Mouse (Mus musculus) thymus, postnatal 36 days (tissue): ENCODE data around the gene Creld2.

Source experiments
- DNase-seq, 2 experiments: peaks; one replicate each; pipeline ENCODE4 v3.0.0; 2022; ENCODE audit warnings: mixed read lengths in 2 of 2

The Creld2 gene

DNA sequence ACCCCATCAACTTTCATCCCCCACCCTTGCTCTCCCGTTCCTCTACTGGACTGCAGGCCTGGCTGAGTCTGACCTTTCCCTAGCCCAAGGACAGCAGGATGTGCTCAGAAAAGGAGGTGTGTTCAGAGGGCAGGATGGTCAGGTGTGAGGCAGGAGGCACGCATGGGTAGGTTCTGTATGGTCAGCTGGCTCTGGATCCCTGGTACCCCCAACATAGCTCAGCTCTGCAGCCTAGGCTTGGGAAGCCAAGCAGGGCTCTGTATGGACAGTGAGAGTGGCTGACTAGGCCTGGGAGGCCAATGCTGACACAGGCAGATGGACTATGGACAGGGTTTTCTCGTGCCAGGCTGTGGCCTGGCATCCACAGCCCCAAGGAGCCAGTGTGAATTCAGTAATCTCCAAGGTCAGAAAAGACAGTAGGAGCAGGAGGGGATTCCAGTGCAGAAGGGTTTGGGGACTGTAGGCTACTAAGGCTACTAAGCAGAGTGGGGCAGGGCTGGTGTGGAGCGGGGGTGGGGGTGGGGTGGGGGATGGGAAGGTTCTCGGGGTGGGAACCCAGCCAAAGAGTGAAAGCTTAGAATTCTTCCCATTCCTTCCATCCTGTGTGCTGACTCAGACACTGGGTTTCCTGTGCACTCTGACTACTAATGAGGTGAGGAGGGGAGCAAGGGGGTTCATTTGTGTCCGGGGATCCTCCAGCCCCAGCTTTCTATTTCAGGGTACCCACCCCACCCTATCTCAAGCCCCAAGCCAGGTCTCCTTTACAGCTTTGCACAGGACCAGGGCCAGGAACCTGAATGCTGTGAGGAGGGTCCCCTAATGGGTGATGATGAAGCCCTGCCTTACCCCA, 34.9 kb downstream of the Creld2 start:
- DNase-seq: no peak

DNA sequence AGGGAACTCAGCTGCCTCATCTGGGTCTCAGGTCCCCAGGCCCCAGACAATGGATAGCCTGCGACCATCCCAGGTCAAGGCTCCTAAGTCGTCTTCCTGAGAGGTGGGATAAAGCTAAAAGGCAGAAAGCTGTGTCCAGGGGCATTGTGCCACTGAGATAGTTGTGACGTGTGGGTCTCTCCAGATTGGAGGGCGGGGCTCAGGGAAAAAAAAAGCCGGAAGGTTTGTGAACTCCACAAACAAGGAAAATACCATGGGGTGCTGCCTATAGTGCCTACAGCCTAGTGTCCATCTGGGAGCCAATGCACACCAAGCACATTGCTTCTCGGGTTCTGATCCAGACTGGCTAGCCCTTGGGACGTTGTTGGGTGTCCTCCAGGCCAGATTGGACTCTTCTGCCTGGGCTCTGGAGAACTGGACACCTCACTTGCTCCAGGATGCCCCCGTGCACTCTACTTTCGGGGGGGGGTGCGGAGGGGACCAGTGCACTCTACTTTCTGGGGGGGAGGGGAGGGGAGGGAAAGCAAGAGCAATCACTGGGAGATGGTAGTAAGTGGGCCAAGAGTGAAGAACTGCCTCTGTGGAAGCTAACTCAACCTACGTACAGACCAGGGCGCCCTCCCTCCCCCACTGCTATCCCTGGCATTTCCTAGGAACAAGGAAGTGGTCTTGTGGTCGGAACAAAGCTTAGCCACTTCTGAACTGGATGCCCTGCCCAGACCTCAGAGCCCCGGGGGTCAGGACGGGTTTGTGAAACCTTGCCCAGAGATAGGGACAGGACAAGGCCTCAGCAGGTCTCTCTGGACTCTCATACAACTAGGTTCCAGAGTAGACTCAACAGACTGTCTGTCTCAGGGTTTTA, 35.8 kb downstream of the Creld2 start:
- DNase-seq: no peak

DNA sequence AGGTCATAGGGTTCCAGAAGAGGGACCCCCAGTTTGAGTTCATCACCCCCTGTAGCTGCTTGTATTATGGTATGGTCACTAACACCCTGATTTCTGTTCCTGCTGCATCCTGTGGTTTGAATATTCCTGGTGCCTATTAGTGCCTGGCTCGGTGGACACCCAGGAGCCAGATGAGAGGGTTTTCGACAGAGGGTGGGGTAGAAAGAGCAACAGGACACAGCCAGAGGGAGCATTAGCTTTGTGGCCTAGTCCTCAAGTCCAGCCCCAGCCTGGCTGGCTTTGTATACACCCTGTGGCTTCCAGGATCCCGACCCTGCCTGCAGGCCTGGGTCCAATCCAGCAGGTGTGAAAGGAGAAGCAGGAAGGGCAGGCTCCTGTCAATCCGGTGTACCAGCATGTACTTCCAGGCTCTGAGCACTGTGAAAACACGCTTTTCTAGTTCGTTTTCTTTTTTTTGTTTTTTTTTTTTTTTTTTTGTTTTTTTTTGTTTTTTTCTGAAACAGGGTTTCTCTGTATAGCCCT, 36.5 kb downstream of the Creld2 start:
- no peak for DNase-seq

DNA sequence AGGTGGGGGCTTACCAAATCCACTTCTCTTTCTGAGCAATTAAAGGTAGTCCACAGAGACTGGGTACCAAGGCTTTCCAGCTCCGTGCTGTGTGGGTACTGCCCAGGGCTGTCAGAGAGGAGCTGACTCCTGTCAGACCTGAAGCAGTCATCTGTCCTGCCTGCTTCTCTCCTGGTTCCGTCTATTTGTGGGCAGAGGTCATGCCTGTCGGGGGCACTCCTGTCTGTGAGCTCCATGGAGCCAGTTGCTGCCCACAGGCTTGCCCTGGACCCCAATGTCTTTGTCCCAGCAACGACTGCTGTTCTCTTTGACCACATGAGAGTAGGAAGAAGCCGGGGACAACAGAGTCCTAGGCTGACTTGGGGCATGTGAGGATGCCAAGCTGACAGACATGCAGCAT, 37.2 kb downstream of the Creld2 start:
- DNase-seq: no peak

DNA sequence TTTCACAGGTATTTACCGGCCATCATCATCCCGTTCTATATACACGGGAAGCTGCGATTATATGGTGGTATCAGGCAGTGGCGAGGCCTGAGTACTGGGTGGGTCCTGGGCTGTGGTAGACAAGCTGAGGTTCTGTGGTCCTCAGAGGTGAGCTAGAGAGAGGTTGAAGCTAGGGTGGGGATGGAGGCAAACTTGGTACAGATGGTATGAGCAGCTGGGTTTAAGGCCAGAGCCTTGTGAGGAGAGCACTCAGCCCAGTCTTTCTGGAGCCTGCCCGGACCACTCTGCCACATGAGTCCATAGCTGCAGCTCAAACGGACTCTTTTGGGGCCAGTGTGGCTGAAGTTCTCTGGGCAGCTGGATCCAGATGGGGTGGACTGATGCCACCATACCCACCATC, 37.9 kb downstream of the Creld2 start:
- no peak for DNase-seq

DNA sequence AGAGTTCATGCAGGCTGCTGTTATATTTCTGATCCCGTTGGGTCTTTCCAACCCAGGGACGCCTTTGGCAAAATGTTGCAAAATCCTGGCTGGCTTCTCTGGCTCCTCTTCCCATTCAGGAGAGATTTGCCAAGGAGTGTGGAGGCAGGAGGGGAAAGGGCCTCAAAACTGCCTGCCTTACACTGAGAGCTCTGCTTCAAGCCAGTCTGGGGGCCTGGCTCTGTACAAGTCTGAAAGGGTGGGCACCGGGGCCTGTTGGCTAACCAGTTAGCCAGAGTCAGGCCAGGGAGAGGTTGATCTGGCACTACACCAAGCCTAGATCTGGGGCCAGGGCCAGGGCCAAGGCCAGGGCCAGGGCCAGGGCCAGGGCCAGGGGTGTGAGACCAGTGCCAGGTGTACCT, 38.7 kb downstream of the Creld2 start:
- DNase-seq: no peak

DNA sequence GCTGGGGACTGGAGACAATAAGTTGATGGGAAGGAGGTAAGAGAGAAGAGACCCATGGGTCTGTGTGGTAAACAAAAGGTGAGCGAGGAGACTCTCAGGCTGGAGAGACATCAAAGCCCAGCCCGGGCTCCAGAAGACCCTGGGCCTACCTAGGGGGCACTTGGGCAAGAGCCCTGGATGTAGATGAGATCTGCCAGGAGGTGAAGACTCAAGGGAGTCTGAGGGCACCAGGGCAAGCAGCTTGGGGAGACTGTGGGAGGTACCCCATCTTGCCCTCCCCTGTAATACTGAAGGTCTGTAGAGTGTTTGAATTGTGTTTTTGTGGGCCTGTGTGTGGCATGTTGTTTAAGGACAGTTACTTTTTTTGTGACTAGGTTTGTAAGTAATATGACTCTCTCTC, 39.3 kb downstream of the Creld2 start:
- no peak for DNase-seq

DNA sequence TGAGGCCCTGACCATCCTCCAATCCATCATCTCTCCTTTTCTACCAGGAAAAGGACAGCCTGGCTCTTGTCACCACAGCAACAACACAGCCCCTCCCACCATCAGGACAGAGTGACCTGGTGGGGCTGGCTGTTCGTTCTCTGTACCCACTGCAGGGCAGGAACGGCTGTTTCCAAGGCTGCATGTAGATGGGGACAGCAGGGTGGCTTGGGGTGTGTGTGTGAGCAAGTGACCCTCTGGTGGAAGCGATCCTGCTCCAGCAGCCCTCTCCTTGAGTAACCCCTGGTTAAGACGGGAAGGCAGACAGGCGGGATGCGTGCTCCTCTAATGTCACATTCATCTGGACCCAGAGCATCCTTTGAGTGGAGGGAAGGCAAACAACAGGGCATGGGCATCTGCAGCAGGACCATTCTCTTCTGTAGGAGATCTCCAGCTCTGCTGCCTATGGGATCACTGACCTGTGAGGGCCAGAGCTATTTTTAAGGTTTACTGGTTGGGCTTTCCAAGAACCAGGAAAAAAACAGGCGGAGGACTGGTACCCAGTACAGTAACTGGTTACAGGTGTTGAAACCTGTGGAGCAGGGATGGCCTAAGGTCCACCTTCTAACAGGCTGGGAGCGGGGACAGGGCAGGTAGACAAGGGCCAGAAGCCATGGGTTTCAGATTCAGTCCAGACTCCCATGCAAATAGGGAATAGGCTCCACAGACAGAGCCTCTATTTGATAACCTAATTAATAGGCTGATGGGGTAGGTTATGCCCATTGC, 39.9 kb downstream of the Creld2 start:
- DNase-seq: no peak

DNA sequence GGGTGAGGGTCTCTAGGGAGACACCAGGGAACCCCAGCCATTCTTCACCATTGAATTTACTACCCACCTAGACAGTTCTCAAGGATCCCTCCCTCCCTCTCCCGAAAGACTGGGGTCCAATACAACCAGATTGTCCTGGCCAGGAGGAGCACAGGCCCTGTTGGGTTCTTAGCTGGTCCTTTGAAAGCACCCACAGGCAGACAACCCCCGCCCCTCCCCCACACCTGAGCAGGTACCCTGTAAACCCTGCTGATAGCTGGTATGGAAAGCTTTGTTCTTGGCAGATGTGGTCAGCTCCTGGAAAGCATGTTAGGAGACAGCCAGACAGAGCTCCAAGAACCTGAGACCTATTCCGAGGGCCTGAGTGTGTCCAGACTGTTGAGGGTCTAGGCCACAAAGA, 41.3 kb downstream of the Creld2 start:
- DNase-seq: peak in 1 of 2 experiments; percentile 22

DNA sequence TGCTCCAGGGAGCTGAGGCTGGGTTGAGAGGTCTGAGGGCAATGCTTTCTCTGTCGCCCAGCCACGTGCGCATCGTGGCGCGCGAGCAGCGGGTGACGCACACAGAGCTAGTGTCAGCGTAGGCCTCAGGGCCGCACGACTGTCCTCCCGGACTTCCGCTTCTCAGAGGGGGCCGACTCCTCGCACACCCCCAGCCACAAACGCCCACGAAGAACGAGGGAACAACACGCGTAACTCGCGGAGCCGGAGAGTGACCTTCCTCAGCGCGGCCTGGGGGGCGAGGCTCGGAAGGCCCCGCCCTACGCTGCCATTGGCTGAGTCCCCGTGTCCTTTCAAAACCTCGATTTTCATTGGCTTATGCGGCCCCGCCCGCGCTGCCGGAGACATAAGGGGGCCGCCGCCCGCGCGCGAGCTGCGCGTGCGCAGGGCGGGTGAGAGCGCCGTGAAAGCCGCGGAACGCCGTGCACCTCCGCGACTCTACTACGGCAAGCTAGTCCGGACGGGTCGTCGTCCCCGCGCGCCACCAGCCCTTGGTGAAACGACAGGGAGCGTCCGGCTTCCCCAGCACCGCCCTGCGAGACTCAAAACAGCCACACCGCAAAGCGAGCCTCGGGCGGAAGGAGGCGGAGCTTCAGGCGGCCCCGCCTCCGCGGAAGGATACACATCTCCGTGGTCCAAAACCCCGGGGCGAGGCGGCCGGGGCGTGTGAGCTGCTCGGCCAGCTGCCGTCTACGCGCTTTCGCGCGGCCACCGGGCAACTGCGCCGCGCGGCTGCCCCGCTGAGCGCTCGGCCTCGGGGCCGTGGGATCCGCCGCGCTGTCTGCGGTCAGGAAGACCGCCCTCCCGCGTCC, 42.6 kb downstream of the Creld2 start, which contains the start of gene Pim3:
Gene Pim3 (plus strand): TSS at position 415 of the 851 bp plus-strand sequence.
- peak; percentile 95 for DNase-seq

DNA sequence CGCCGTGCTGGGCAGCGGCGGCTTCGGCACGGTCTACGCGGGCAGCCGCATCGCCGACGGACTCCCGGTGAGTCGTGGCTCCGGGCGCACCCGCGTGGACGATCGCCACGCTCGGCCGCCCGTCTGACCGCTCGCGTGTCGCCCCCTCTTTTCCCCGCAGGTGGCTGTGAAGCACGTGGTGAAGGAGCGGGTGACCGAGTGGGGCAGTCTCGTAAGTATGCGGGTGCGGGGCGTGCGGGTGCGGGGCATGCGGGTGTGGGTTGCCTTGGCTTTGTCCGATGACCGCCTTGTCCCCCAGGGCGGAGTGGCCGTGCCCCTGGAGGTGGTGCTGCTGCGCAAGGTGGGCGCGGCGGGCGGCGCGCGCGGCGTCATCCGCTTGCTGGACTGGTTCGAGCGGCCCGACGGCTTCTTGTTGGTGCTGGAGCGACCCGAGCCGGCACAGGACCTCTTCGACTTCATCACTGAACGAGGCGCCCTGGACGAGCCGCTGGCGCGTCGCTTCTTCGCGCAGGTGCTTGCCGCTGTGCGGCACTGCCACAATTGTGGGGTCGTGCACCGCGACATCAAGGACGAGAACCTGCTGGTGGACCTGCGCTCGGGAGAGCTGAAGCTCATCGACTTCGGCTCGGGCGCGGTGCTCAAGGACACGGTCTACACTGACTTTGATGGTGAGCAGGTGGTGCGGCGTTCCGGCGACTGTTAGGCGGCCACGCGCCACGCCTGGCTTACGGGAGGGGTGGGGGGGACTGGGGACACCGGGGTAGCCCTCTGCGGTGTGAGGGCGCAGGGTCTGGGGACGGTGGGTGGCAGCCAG, 43.6 kb downstream of the Creld2 start:
- DNase-seq: peak; percentile 59 to 60

DNA sequence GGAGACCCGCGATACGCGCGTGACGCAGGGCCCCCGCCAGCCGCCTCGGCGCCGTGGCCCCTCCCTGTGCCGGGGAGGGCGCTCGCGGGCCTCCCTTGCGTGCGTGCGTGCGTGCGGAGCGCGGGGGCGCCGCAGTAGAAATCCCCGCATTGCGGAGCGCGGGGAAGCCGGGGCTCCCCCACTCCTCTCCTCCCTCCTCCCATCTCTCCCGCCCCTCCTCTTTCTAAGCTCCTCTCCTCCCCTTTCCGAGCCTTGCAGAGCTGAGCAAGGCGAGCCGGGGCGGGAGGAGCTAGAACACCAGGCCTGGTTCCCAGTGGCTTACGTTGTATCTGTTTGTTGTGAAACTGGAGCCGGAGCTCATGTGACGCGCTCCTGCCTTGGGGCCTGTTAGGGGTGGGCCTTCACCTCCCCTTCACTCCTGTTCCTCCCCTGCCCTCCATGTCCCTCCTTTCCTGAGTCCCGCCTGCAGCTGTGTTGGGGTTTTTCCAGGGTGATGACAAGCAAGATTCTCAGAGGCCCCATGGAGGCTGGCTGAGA, 44.3 kb downstream of the Creld2 start:
- peak in 1 of 2 experiments; percentile 73 for DNase-seq

DNA sequence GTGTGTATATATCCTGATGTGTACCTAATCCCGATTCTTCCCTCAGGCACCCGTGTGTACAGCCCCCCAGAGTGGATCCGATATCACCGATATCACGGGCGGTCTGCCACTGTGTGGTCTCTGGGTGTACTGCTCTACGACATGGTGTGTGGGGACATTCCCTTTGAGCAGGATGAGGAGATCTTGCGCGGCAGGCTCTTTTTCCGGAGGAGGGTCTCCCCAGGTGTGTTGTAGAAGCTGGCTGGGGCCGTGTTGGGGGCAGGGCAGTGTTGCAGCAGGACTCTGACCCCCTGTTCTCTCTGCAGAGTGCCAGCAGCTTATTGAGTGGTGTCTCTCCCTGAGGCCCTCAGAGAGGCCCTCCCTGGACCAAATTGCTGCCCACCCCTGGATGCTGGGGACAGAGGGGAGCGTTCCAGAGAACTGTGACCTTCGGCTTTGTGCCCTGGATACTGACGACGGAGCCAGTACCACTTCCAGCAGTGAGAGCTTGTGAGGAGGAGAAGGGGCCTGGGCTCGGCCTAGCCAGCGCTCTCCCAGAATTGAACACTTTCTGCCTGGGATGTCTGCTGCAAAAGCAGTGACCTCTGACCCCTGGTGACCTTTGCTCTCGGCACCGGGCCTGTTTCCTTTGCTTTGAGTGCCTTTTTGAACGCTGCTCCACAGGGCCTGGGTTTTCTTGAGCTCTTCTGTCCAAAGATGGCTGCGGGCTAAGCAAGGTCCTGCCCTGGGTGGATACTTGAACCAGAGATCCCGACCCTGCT, 45.0 kb downstream of the Creld2 start:
- DNase-seq: peak in 1 of 2 experiments; percentile 17

DNA sequence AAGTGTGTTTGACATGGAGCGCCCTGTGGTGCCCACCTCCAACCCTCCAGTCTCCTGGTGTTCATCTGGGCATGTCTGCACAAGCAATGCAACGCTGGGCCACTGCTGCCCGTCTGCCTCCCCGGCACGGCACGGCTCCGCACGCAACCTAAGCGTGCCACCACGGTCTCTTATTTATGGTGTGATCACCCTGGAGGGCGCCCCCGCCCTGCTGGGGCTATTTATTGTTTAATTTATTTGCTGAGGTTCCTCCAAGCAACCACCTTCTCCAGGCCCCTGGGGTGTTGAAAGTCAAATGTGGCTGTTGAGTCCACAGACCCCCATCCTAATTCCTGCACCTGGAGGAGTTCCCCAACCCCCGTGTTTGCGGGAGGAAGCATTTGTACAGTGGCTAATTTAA, 45.6 kb downstream of the Creld2 start:
- no peak for DNase-seq

DNA sequence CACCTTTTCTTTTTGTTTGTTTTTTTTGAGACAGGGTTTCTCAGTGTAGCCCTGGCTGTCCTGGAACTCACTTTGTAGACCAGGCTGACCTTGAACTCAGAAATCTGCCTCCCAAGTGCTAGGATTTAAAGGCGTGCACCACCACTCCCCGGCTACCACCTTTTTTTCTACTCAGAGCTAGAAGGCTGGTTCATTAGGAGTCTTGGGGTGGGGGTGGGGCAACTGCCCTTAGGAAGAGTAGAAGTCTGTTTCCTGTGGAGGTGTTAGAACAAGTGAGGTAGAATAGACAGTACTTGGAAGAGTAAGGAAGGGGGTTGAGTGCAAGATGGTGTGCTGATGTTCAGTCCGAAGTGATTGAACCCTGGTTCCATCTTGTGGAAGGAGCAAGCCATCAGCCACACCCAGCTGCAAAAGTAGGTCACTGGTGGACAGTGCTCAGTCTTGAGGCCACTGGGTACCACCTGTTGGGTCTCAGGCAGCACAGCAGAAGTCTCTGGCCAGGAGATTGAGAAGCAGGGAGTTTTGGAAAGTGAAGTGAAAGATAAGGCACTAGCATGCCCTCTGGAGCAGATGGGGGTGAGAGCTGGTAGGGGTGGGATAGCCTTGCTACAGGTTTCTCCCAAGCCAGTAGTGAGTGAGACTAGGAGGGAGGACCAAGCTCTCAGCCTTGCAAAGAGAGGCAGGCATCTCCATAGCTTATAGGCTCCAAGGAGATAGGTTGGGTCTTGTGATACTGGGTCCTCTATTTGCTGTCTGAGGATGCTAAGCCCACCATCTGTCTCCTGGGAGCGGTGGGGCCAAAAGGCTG, 46.6 kb downstream of the Creld2 start:
- DNase-seq: no peak

DNA sequence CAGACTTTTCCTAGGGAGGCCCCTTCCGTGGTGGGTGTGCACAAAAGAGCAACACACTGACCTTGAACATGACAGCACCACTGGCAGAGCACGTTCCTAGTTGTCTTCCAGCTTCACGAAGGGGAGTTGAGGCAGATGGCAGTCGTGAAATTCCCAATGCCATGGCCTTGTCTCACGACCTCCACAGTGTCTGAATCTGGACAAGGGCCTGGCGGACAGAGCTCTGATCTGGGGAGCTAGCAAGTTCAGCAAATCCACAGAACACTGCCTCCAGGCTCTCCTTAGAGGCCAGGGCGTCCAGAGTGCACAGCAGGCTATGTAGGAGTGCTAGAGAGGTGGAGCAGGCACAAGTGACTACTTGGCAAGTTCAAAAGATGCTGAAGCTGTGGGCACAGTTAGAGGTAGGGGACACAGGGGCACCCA, 47.5 kb downstream of the Creld2 start:
- no peak for DNase-seq

DNA sequence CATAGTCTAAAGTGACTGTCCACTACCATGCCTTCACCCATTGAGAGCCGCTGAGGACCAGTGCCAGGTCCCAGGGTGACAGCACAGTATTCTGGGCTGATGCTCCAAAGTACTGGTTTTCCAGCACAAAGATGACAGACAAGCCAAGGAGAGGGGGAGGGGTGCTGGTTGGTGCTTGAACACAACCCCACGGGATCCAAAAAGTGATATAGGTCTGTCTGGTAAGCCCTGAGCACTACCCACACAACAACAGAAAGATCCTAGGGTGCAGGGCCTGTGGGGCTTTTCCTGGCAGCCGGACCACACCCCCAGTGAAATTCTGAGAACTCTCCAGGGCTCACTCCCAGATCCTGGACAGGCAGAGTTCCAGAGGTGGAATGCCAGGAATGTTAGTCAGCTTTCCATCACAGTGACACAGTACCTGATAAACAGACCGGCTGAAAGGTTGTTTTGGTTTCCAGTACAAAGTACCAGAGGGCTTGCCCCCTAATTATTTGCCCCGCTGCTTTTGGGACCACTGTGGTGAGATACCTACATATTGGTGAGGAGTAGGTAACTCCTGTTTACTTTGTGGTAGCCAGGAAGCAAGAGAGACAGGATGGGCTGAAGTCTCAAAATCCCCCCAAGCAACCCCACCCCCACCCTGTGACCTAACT, 48.0 kb downstream of the Creld2 start:
- no peak for DNase-seq

DNA sequence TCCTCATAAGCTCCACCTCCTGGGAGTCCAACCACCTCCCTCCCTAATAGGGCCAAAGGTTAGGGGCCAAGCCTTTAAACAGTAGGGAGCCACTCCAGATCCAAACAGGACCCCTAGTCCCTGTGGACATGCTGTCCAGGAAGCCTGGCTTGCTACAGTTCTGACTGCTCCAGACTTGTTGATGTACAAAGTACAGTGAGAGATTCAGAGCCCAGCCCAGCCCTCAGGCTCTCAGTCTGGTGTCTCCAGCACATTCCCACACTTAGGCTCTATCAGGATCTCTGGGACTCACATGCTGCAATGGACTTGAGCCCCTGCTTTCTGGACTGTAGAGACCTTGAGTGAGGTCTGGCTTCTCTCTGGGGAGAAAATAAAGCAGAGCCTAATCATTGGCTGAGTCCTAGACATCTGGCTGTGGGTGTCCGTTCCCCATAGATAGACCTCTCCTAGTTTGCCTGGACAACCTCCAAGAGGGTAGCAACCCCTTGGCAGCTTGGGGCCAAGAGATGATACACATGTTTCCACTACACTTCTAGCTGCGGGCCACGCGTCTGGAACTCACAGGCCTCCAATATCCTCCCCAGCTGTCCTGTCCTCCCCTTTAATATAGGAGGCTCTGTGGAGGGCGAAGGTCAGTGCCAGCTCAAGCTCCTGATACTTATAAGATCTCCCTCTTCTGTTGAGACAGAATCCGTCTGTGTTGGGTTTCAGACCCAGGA, 48.7 kb downstream of the Creld2 start:
- DNase-seq: no peak
